Mouse (Mus musculus) cortical plate, adult 2 months (tissue): Measurements from ENCODE around the gene Ttc7. TPM values are rescaled to one million over a fixed set of nuclear protein-coding genes. Genes with fewer than 3 reads are reported as not detected.

Experiments
- H3K27ac ChIP-seq: fragments of 200-500 bp; 2 replicates; pipeline ENCODE4 v1.5.1; 2012; ENCODE audit warnings: low read length, control low read depth, inconsistent platforms; ENCODE audit not compliant: insufficient read depth
- H3K4me1 ChIP-seq: fragments of 200-500 bp; 2 replicates; pipeline ENCODE4 v1.6.1; 2011; ENCODE audit warnings: low read length; ENCODE audit not compliant: control insufficient read depth, insufficient read depth
- H3K4me3 ChIP-seq: fragments of 200-500 bp; 2 replicates; pipeline ENCODE4 v1.5.1; 2011; ENCODE audit warnings: mild to moderate bottlenecking, low read length, control low read depth; ENCODE audit not compliant: insufficient read depth
- CTCF ChIP-seq: fragments of 200-500 bp; IDR thresholded peaks from 2 replicates; pipeline ENCODE4 v1.5.1; 2011; ENCODE audit warnings: mild to moderate bottlenecking, control low read depth, low read length; ENCODE audit not compliant: insufficient read depth; ENCODE audit errors: extremely low read depth
- POLR2A ChIP-seq: fragments of 200-500 bp; IDR thresholded peaks from 2 replicates; pipeline ENCODE4 v1.6.1; 2011; ENCODE audit warnings: mild to moderate bottlenecking, low read length, control low read depth; ENCODE audit not compliant: insufficient read depth; ENCODE audit errors: extremely low read depth
- polyA plus RNA-seq: library from polyadenylated mRNA; depleted of rRNA; stranded (reverse); fragments of >200 nt; gene quantifications from 2 replicates; pipeline ENCODE4 v1.2.3, GENCODE M21; 2012

The Ttc7 gene
- polyA plus RNA-seq, 1 experiment, result 11.3 TPM

DNA sequence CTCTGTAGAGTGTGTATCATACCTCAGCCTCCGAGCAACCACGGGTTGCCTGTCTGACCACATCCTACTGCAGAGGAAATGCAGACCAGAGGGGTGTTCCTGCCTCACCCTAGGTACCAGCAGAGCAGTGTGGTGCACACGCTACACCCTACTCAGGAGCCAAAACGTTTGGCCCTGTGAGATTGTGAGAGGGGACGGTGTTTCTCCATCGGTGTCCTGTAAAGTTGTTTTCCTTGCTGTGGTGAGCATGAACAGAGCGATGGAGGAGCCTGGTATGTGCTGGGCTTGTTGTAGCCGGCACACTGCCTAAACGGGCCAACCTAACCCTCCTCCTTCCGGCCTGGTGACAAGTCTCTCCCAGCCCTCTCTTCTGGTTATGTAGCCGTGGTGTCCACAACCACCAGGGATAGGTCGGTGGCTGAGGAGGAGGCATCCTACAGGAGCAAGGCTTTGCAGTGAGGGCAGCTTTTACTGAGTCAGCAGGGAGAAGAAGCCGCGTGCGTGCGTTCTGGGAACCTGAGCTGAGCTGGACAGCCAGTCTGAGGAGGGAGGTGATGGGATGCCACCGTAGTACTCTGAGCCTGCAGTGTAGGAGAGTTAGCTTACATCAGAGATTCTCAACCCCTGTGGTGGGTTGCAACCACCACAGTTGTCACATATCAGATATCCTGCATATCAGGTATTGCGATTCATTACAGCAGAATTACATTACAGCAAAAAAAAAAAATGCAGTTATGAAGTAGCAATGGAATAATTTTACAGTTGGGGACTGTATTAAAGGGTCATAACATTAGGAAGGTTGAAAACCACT lies 62.0 kb downstream of the Ttc7 start:
- TF ChIP-seq POLR2A, result no peak
- no peak overlapping the region for H3K27ac ChIP-seq
- peaks cover 2% of the 10 kb centered on the region for H3K4me1 ChIP-seq
- H3K4me3 ChIP-seq, result no peak overlapping the region

- H3K4me1 ChIP-seq, result peaks cover 2% of the 10 kb centered on the region
- no peak overlapping the region for H3K4me3 ChIP-seq
- no peak overlapping the region for H3K27ac ChIP-seq
- TF ChIP-seq CTCF (no peak), POLR2A (no peak)
These were observed 62.5 kb downstream of the Ttc7 start for GRCm38 (mm10) chr17:87345252-87345593.

DNA sequence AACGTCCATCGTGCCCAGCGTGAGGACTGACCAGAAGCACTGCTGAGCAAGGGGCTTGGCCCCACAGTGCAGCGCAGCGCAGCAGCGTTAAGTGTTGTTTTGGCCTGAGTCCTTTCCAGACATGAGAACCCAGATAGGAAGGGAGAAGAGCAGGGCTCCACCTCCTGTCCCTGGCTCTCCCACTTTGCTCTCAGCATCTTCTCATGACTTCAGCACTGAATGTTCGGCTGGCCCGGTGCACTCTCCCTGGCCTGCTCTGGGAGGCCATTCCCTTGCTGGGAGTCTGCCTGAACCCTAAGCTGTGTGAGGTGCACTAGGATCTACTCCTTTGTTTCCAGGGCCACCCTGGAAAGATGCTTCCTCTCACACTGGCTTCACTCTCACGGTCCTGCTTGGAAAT lies 65.7 kb downstream of the Ttc7 start:
- Histone ChIP-seq H3K4me3 (no peak overlapping the region), H3K27ac (no peak overlapping the region), H3K4me1 (peaks cover 2% of the 10 kb centered on the region)
- TF ChIP-seq CTCF (no peak), POLR2A (no peak)

- Histone ChIP-seq H3K4me3 (no peak overlapping the region), H3K4me1 (peaks cover 2% of the 10 kb centered on the region; the same call in 1 of the 2 replicates), H3K27ac (no peak overlapping the region)
- TF ChIP-seq POLR2A (no peak), CTCF (peak; percentile 36)
These were observed 66.4 kb downstream of the Ttc7 start for GRCm38 (mm10) chr17:87349069-87349468.

DNA sequence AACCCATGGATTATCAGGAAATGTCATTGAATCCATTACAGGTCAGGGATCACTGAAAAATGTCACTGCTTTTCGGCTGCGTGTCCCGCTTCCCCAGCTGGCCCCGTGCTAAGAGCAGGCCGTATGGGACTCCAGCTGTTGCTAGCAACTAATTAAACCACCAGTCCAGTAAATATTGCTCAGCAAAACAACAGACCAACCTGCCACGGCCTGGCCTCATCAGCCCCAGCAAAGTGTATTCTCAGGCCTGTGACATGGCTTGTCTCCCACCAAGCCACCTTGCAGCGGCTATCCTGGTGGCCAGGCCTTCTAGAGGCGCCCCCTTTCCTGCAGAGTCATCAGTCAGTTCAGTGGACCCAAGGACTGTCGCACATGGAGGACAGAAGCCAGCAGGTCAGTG lies 66.9 kb downstream of the Ttc7 start:
- H3K4me3 ChIP-seq, result no peak overlapping the region
- TF ChIP-seq CTCF, result no peak
- no peak for TF ChIP-seq POLR2A
- peaks cover 2% of the 10 kb centered on the region; the same call in 1 of the 2 replicates for H3K4me1 ChIP-seq
- H3K27ac ChIP-seq, result no peak overlapping the region

DNA sequence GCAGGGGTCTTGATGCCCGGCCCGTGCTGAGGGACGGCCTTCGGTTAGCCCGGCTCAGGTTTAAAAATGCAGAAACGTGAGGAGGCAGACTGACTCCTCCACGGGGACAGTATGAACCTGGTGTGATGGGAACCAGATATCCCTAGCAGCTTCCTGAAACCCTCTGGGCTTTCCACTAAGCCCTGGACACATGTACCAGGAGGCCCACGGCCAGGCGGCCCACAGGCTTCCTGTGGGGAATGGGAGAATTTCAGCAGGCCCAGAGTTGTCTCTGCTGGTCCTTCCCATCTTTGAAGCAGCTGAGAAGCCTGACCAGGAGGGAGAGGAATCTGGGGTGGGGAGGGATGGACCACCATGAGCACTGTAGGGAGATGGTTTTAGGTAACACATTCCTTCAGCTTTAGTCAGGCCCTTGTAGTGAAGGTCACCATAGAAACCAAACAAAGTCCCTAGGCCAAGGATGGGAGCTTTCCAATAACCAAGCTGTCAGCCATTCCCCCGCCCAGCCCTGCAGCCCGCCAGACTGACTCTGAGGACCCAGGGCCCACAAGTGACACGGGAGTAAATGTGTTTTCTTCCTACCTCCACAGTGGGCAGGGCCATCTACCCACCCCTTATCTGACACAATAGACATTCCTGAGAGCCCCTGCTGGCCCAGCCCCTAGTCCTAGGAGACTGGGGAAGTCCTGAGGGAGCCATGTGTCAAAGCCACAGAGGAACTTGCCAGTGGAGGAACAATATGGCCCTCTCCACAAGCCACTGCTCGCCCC lies 68.0 kb downstream of the Ttc7 start:
- Histone ChIP-seq H3K27ac (no peak overlapping the region), H3K4me1 (peaks cover 2% of the 10 kb centered on the region; the same call in 1 of the 2 replicates), H3K4me3 (no peak overlapping the region)
- TF ChIP-seq CTCF (no peak), POLR2A (no peak)

DNA sequence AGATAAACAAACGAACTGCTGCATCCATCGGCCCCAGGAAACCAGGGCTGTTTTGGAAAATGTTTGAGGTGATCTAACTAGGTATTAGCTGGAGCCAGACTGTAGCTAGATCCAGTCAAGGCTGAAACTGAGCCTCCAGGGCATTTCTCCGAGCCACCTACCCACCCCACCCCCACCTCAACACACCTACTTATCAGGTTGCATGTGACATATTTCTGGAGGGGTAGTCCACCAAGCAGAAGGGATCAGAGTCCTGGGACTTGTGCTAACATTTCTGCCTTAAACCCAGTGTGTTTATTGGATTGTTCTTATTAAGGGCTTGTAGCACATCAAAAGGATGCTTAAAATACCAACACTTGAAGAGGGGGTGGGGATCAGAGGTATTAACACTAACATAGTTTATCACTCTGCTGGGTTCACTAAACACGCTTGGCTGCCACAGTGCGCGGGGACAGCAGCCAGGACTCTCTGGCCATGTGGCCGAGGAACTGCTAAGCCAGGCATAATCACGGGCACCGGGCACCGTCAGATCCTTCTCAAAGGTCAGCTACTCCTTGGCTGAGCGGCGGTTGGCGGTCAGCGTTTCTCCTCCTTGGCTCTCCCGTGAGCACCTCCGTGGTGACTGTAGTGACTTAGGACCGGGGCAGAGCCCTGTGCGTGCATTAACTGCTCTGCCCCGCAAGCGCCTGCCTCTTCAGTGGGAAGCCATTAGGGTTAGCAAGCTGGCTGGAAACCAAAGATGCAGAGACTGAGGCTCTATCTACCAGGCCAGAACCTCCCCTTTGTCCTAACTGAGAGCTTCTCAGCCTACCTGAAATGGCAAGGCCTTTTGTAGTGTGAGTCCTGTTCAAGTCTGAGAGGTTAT lies 68.8 kb downstream of the Ttc7 start:
- H3K4me3 ChIP-seq, result no peak overlapping the region
- no peak overlapping the region for H3K27ac ChIP-seq
- peaks cover 2% of the 10 kb centered on the region; the same call in 1 of the 2 replicates for H3K4me1 ChIP-seq
- no peak for TF ChIP-seq POLR2A
- TF ChIP-seq CTCF, result no peak

- TF ChIP-seq CTCF (no peak), POLR2A (no peak)
- H3K4me1 ChIP-seq, result peaks cover 2% of the 10 kb centered on the region; the same call in 1 of the 2 replicates
- H3K27ac ChIP-seq, result no peak overlapping the region
- H3K4me3 ChIP-seq, result no peak overlapping the region
These were observed 69.6 kb downstream of the Ttc7 start for GRCm38 (mm10) chr17:87352106-87352897.

DNA sequence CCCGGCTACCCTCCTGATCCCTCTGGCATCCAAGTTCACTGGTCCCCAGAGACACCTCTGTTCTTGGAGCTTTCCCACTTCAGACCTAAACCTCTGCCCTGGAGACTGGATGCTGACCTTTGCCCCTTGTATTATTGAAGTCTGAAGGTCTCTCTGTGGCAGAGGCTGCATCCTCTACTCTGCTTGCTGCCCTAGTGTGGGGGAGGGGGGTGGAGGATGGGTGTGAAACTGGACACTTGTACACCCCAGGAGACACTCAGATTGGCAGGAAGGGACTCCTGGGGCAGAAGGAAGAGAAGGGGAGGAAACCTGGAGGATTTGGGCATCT lies 70.2 kb downstream of the Ttc7 start:
- TF ChIP-seq POLR2A (no peak), CTCF (no peak)
- H3K27ac ChIP-seq, result no peak overlapping the region
- H3K4me1 ChIP-seq, result peaks cover 2% of the 10 kb centered on the region; the same call in 1 of the 2 replicates
- no peak overlapping the region for H3K4me3 ChIP-seq
